Mouse (Mus musculus): ENCODE measurements around the gene Cpd.
A peak's percentile ranks its signal among the peaks of the same experiment; 100 is the strongest.

The Cpd gene

DNA sequence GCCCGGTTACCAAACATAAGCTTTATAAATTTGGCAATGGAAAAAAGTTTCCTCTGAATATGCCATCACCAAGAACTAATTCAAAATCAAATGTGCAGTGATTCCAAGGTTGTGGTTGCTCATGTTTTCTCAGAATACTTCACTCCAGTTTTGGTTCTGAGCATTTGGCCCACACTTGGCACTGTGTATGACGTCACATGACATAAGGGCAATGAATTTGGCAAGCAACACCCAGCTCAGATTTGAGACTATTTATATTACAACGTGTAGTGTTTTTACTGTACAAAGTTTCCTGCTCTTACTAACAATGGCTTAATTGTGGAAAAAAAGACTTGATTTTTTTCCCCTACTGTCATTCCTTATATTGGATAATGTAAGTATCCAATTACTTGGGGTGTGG is 73.0 kb downstream of the Cpd start:
- DNase-seq: no peak

DNA sequence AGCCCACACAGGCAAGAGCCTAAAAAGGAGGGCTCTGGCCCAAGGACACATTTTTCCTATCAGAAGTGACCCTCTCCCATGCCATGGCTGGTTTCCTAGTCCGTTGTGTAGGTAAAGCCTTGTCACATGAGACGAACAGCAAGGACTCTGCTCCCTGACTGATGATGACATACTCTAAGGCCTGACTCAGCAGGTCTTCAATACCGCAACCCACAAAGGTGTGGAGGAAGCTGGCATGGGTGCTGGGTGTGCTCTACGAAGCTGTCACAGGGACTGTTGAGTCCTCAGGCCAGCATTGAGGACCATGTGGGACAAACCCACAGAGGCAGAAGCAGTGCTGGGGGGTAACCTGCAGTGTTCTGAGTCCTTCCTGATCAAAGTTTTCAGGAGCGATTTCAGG is 76.3 kb downstream of the Cpd start:
- no peak for DNase-seq

DNA sequence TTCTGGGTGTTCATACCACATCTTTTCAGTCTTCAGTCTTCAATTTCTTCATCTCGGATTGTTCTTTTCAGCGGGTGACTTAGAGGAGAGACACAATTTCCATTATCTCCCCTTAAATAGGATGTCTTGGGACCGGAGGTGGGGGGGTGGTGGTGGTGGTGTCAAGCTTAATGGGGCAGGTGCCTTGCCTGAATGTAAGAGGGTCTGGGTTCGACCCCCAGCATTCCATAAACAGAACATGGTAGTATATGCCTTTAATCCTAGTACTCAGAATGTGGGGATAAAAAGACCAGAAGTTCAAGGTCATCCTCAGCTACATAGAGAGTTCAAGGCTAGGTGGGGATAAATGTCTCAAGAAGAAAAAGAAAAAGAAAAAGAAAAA is 83.1 kb downstream of the Cpd start:
- no peak for DNase-seq

DNA sequence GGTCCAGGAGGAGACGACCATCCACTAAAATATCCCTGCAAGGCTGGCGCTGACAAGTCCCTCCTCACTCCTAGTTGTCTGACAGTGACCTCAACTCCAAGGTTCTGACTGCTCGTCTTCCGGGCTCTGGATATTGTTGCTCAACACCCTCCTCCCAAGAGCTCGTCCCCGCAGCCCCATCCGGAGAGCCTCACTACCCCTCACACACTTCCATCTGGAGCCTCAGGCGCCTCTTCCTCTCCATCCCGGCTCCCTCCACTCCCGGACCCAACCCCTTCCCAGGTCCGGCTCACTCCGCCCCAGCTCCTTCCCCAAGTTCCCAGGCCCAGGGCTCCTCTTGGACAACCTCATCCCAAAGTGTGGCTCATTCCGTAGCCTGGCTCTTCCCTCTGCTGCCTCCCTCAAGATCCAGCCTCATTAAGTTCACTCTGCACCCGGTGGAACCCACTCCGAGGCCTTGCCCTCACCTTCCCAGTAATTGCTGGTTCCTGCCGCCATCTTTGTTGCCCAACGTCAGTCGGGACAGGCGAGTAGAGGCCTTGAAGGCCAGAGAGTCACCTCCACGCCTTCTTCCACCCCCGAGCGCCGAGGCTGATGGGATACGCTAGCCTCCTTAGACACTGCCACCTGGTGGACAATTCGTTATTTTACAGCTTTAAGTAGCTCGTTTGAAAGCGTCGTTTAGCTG is 83.6 kb downstream of the Cpd start, which contains the start of gene Gosr1:
Gene Gosr1, minus strand, starts transcription at position 527 of the 688 bp plus-strand sequence.
- peak; percentile 92 for DNase-seq

DNA sequence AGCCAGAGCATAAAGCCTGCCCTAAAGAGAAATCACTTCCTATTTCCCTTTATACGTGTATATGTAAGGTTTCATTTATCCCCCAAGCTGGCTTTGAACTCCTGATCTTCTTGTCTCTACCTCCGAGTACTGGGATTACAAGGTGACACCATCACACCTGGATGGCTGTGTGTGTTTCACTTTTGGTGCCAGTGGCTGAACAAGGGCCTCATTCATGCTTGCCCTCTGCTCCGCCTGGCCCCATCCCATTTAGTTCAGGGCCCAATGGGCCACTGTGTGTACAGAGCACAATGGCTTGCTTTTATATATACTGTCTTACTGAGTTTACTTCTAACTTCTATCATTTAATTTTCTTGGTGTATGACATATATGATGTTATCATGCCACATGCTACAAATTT is 94.5 kb downstream of the Cpd start:
- DNase-seq: no peak

DNA sequence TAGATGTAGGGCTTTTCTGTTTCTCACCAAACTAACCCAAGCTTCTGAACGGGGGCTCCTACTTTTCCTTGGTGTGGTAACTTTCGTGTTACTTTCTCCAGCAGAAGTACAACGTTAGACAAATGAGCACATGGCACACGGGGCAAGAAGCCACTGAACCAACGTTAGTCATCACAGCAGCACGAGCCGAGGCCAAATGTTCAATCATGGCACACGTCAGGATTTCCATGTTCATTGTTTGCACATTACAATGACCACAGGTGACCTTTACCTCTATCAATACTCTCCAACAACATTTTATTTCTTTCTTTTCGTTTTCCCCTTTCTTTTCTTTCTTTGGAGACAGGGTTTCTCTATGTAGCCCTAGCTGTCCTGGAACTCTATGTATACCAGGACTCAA is 98.0 kb downstream of the Cpd start:
- DNase-seq: no peak

DNA sequence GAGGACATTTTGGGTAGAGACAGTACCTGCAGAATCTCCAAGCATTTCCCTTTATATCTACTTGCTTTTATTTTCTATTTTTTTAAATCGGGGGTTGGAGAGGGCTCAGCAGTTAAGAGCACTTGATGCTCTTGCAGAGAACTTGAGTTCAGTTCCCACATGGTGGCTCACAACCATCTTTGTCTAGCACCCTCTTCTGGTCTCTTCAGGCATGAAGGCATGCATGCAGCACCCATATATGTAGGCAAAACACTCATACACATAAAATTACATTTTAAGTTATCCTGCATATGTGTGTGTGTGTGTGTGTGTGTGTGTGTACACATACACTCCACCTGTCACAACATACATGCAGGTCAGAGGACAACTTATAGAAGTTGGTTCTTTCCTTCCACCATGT is 100.9 kb downstream of the Cpd start:
- no peak for DNase-seq

DNA sequence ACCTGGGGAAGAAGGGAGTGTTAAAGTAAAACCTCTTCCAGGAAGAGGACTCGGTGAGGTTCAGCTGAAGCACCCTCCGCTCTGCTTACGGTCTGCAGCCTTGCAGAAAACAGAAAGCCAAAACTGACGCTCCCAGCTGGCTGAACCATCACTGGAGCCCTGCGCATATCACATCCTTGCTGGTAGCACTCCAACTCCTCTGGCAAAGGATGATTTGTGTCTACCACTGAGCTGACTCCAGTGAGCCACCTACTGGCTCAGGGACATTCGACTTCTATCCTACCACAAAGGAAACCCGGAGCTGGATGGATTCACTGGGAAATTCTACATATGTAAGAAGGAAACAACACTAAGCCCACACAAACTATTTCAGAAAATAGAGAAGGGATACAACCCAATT is 102.3 kb downstream of the Cpd start:
- peak; percentile 58 for DNase-seq

DNA sequence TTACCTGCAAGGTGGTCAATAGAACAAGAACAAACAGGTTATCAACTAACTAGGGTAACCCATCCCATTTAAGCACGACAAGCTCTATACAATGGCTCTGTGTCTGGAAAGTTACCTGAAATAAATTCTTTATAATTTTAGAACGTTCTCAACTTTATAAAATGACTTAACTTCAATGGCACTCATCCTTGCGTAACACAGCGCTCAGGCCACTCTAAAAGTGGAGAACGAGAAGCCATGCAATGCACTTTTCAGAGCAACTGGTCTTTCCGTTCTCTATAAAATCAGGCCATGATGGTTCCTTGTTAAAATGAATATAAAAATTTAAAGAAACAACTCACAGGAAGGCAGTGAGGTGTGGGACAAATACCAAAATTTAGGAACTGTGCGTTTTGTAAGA is 104.3 kb downstream of the Cpd start:
- no peak for DNase-seq

DNA sequence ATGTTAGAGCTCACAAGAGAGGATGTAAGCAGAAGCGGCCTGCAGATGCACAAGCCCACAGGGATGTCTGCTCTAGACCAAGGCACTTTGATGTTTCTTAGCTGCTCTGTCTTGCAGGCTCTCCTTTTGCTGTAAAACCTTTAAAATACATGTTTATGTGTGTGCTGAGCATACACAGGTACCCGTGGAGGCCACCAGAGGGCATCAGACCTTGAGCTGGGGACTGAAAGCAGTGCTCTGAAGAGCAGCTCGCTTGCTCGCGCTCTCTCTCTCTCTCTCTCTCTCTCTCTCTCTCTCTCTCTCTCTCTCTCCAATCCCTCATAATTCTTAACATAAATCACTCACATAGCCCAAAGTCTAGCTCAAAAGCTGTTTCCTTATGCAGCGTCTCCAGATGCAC is 107.7 kb downstream of the Cpd start:
- no peak for DNase-seq

DNA sequence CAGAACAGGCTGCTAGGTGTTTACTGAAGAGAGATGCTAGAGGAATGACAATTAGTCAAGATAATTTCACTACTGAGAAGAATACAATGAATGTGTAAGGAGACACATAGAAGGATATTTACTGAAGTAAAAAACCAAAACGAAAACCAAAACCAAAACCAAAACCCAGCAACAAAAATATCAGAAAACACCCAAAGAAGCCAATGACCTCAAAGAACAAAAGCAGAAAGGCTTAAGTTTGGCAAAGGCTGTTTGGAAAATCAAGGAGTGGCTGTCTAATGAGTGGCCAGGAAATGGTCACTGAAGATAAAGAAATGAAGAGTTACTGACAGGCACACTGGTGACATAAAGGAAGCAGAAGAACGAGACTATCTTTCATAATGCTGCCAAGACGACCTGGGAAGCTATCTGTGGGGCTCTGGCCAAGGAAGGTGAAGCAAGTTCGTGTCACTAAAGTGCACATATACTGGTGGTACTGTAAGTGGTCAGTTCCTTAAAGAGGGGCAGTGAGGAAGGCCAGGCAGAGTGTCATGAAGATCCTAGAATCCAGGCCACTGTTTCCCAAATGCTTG is 111.0 kb downstream of the Cpd start:
- no peak for DNase-seq

DNA sequence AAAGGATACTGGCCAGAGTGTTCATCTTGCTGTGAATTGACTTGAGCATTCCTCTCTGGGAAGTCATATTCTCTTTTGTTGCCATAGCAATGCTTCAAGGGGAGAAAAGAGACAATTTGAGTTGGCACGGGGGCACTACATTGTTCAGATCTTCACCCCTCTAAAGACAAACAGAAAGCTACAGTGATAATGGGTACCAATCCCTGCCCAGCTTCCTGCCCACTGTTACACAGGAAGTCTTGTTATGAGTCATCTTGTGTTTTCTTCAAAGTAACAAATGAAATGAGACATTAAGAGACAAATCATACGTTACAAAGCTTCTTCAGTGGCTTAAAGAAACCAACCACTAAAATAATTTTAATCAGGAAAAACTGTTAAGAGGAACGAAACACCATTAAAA is 112.3 kb downstream of the Cpd start:
- no peak for DNase-seq

DNA sequence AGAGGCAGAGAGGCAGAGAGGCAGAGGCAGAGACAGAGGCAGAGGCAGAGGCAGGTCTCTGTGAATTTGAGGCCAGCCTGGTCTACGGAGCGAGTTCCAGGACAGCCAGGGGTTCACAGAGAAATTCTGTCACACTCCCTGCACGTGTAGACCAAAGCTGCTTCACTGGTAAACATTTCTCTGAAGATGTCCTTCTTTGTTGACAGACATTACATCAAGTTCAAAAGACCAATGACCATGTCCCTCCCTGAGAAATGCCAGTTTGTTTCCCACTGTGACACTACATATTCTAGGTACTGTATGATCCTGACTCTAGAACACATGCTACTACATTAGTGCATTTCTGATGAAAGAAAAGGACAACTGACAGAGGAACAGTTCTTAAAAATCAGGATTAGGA is 116.2 kb downstream of the Cpd start:
- no peak for DNase-seq

Data from cerebellum, adult 9-11 months (tissue).